Mouse (Mus musculus) retina, postnatal 1 day (tissue): ENCODE results near the gene Pisd.

Source experiments
- DNase-seq: peaks from one replicate; pipeline ENCODE4 v3.0.0-alpha.2; 2012

Pisd gene

GRCm38 (mm10) chr5:32706226-32706780 lies 79.1 kb downstream of the Pisd start:
- no peak for DNase-seq

- DNase-seq, result no peak
These were observed 88.1 kb downstream of the Pisd start for GRCm38 (mm10) chr5:32697208-32697867.

GRCm38 (mm10) chr5:32693411-32693810 lies 92.0 kb downstream of the Pisd start:
- DNase-seq, result no peak
